Mouse (Mus musculus): ENCODE results near the gene Gm43302. TPM values are rescaled to one million over a fixed set of nuclear protein-coding genes. Genes with fewer than 3 reads are reported as not detected.

The Gm43302 gene
- under 1 TPM in 1 of 2 experiments, not detected in 1; 0.54 TPM for polyA plus RNA-seq (2012; fragmentation: generic; extraction: Trizol)

GRCm38 (mm10) chr5:105293226-105294165, at the start of gene Gm43302, which contains the start of gene Gbp6:
Gm43302 (minus strand) TSS chr5:105293695.
Gbp6 (minus strand) TSS chr5:105293698.

GRCm38 (mm10) chr5:105239483-105240047, 53.9 kb downstream of the Gm43302 start, which contains the start of gene Gbp10:
Gbp10 (minus strand) TSS chr5:105239533.

Other genes with a start within 250 kb of the Gm43302 start
- 1 to 10 TPM in 1 of 2 experiments, under 1 TPM in 1; 0.04 to 1.9 TPM for gene Gbp9, start 154.2 kb downstream of the Gm43302 start, polyA plus RNA-seq (2012; fragmentation: generic; extraction: Trizol)
- under 1 TPM in 1 of 2 experiments, not detected in 1; 0.09 TPM for gene Gbp8, start 154.2 kb downstream of the Gm43302 start, polyA plus RNA-seq (2012; fragmentation: generic; extraction: Trizol)
- gene Gbp4, start 154.1 kb downstream of the Gm43302 start, polyA plus RNA-seq (2012; fragmentation: generic; extraction: Trizol): under 1 TPM in 1 of 2 experiments, not detected in 1; 0.47 TPM
- under 1 TPM in 1 of 2 experiments, not detected in 1; 0.26 TPM for gene Gbp10, start 54.2 kb downstream of the Gm43302 start, polyA plus RNA-seq (2012; fragmentation: generic; extraction: Trizol)
- gene Gbp6, start within 50 bp of the Gm43302 start, polyA plus RNA-seq (2012; fragmentation: generic; extraction: Trizol): under 1 TPM in 1 of 2 experiments, not detected in 1; 0.13 TPM
- gene Lrrc8b, start 122.1 kb upstream of the Gm43302 start, polyA plus RNA-seq (2012; fragmentation: generic; extraction: Trizol): under 1 TPM; 0.32 to 0.71 TPM
- 1 to 10 TPM; 1.9 to 5.2 TPM for gene Lrrc8c, start 225.7 kb upstream of the Gm43302 start, polyA plus RNA-seq (2012; fragmentation: generic; extraction: Trizol)

Data from C3H10T1/2 (cell line).